Mouse (Mus musculus) intestine, embryonic 16.5 days (tissue): ENCODE results near the gene Fam174b. TPM values are rescaled to one million over a fixed set of nuclear protein-coding genes. Genes with fewer than 3 reads are reported as not detected.
A peak's percentile ranks its signal among the peaks of the same experiment; 100 is the strongest.

ENCODE experiments used
- ATAC-seq: fragments of 200-750 bp; cut with Nextera tagmentation; 2 replicates; pipeline ENCODE4 v1.8.0; 2017; ENCODE audit warnings: moderate TSS enrichment, moderate library complexity
- H3K27ac ChIP-seq: fragments of 300-500 bp; sonication (generic); 2 replicates; pipeline ENCODE4 v1.5.1; 2014; ENCODE audit warnings: mild to moderate bottlenecking, low read length
- H3K27me3 ChIP-seq: fragments of 300-500 bp; sonication (generic); replicated peaks from 2 replicates; pipeline ENCODE4 v1.6.1; 2014; ENCODE audit warnings: low read length, control low read depth, mixed read lengths; ENCODE audit not compliant: control insufficient read depth, insufficient read depth
- H3K36me3 ChIP-seq: fragments of 300-500 bp; sonication (generic); 2 replicates; pipeline ENCODE4 v1.6.1; 2014; ENCODE audit warnings: low read length, control low read depth; ENCODE audit not compliant: control insufficient read depth, insufficient read depth
- H3K4me1 ChIP-seq: fragments of 300-500 bp; sonication (generic); 2 replicates; pipeline ENCODE4 v1.6.1; 2014; ENCODE audit warnings: low read length, control low read depth, mixed read lengths; ENCODE audit not compliant: control insufficient read depth, insufficient read depth
- H3K4me2 ChIP-seq: fragments of 300-500 bp; sonication (generic); 2 replicates; pipeline ENCODE4 v1.6.1; 2014; ENCODE audit warnings: low read depth, low read length, control low read depth
- H3K4me3 ChIP-seq: fragments of 300-500 bp; sonication (generic); 2 replicates; pipeline ENCODE4 v1.5.1; 2014; ENCODE audit warnings: mild to moderate bottlenecking, low read length
- H3K9ac ChIP-seq: fragments of 300-500 bp; sonication (generic); 2 replicates; pipeline ENCODE4 v1.6.1; 2014; ENCODE audit warnings: low read depth, low read length
- H3K9me3 ChIP-seq: fragments of 300-500 bp; sonication (generic); 2 replicates; pipeline ENCODE4 v1.6.1; 2016; ENCODE audit warnings: low read length, control low read depth; ENCODE audit not compliant: control insufficient read depth
- WGBS: fragments of 180-500 bp; shearing (Covaris S2); extraction: QIAGEN DNeasy Blood & Tissue Kit; methylation state at CpG from one replicate; pipeline ENCODE4 v1.1.7; 2014; 5-methylcytosine and 5-hydroxymethylcytosine counted together
- polyA plus RNA-seq: library from polyadenylated mRNA; unstranded; fragments of >200 nt; fragmentation: Nextera tagmentation; extraction: Ambion mirVana; gene quantifications from 2 replicates; pipeline ENCODE4 v1.2.1, GENCODE M21; 2015

Gene Fam174b
- polyA plus RNA-seq, 1 experiment from 2014 or later: 32.7 TPM

DNA sequence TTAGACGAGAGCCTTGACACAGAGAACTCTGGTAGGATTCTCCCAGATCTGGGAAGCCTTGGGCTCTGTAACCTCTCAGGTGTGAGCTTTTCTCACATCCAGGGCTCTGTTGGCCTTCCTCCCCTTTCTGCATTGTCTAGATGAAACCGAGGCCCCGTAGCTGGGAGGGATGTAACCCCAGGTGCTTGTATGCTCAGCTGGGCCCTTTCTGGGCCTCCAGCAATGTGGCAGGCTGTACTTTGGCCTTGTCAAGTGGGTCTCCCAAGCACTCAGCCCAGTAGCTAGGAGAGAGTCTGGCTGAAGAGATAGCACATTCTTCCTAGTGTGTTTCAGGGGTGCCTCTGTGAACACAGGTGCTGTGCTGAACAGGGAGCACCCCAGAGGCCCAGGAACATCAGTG lies 7.4 kb downstream of the Fam174b start:
- 54% methylated on average over 3 of the region's 3 CpGs for WGBS
- Histone ChIP-seq H3K4me1 (peaks cover 17% of the 10 kb centered on the region), H3K9me3 (no peaks in the 10 kb centered on the region), H3K4me2 (no peak overlapping the region), H3K4me3 (no peak overlapping the region), H3K9ac (0 out of 2 replicates have a peak overlapping the region, but pooled peaks have one; percentile 14), H3K27ac (peak overlapping the region; percentile 71), H3K36me3 (no peaks in the 10 kb centered on the region), H3K27me3 (no peaks in the 10 kb centered on the region)
- peak; percentile 92 for ATAC-seq

DNA sequence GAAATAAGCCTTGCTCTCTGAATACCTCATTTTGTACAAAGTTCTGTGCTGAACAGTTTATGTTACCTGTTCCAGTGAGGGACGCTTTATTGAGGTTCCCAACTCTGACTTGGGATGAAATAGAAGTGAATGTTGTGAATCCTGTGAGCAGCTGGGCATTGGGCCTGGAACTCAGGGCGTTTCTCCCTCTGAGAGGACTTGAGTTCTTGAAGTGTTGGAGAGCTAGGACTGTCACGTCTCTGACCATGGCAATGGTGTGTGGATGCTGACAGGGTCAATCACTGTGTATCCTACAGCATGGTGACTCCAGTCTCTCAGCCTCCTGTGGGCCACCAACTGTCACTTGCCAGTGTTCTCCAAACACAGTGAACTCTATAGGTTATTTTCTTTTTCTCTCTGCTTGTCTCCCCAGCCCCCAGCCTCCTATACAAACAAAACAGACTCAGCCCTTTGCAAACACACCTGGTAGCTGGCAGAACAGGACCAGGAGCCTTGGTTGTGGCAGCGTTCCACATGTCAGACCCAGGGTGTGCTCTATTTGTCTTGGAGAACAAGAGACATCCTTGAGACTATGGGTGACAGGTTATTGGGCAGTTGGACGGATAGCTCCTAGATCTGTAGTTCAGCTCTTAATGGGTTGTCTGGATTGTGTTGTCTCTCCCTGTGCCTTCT lies 8.5 kb downstream of the Fam174b start:
- no peak overlapping the region for H3K4me2 ChIP-seq
- no peak overlapping the region for H3K9ac ChIP-seq
- H3K4me3 ChIP-seq: no peak overlapping the region
- 71% methylated on average over 5 of the region's 5 CpGs for WGBS
- no peaks in the 10 kb centered on the region for H3K27me3 ChIP-seq
- H3K27ac ChIP-seq: peak overlapping the region; percentile 40; the same call in 1 of the 2 replicates
- no peaks in the 10 kb centered on the region for H3K9me3 ChIP-seq
- ATAC-seq: peak; percentile 31
- H3K36me3 ChIP-seq: no peaks in the 10 kb centered on the region
- H3K4me1 ChIP-seq: peaks cover 17% of the 10 kb centered on the region

DNA sequence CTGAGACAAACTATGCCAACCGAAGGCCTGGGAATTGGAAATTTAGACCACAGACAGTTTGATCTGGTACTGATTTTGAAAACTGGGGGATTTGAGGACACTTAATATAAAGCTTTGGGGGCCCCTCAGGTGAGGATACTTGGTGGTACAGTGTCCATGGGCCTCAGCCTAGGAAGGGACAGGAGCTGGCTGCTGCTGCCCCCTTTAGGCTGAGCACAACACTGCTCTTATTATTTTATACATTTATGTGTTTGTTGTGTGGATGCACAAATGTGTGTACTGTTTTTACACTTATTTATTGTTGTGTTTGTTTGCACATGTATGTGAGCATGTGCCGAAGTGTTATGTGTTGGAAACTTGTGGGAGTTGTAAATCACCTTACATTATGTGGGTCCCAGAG lies 9.2 kb downstream of the Fam174b start:
- H3K4me2 ChIP-seq: no peak overlapping the region
- no peak overlapping the region for H3K4me3 ChIP-seq
- no peak overlapping the region for H3K9ac ChIP-seq
- H3K36me3 ChIP-seq: no peaks in the 10 kb centered on the region
- ATAC-seq: no peak
- WGBS: 92% methylated on average over 2 of the region's 2 CpGs
- H3K27ac ChIP-seq: peak overlapping the region; percentile 47
- no peaks in the 10 kb centered on the region for H3K27me3 ChIP-seq
- peaks cover 17% of the 10 kb centered on the region for H3K4me1 ChIP-seq
- no peaks in the 10 kb centered on the region for H3K9me3 ChIP-seq

DNA sequence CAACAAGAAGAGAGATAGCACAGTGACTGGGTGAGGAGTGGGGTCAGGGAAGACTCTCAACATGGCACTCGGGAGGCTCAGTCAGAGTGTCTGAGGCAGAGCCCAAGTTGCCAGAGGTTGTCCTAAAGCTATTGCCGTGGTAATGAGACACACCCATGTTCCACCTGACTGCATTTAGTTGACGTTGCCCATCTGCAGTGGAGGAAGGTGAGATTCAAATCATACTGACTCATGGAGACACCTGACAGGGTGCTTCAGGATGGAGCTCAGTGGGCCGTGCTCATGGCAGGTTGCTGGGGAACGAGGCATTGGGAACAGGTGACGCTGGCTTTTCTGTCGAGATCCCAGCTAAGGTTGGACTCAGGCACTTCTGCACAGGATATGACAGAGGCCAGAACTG lies 9.9 kb downstream of the Fam174b start:
- Histone ChIP-seq H3K9me3 (no peaks in the 10 kb centered on the region), H3K27me3 (no peaks in the 10 kb centered on the region), H3K4me2 (no peak overlapping the region), H3K4me3 (no peak overlapping the region), H3K27ac (peak overlapping the region; percentile 8; the same call in 1 of the 2 replicates), H3K4me1 (peaks cover 17% of the 10 kb centered on the region), H3K36me3 (no peaks in the 10 kb centered on the region), H3K9ac (no peak overlapping the region)
- WGBS: 73% methylated on average over 7 of the region's 7 CpGs
- 0 out of 2 replicates have a peak, but pooled peaks have one; percentile 24 for ATAC-seq

DNA sequence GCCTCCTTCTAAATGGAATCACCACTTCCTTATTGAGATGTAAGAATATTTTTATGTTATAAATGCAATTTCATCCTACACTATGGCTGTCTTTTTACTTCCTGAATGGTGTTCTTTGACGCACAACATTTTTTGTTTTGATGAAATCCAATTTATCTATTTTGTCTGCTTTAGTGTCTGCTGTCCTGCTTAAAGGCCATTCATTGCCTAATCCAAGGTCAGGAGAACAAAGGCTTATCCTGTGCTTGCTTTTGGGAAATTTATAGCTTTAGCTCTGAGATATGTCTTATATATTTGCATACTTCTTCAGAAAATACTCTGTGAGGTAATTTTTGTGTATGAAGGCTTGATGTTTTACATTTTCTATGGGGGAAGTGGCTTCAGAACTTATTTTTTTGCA lies 13.5 kb downstream of the Fam174b start:
- Histone ChIP-seq H3K27ac (no peak overlapping the region), H3K4me3 (no peak overlapping the region), H3K9me3 (no peaks in the 10 kb centered on the region), H3K4me1 (peaks cover 12% of the 10 kb centered on the region), H3K9ac (no peak overlapping the region), H3K27me3 (no peaks in the 10 kb centered on the region), H3K4me2 (no peak overlapping the region), H3K36me3 (no peaks in the 10 kb centered on the region)
- 69% methylated on average over 1 of the region's 1 CpGs for WGBS
- no peak for ATAC-seq

DNA sequence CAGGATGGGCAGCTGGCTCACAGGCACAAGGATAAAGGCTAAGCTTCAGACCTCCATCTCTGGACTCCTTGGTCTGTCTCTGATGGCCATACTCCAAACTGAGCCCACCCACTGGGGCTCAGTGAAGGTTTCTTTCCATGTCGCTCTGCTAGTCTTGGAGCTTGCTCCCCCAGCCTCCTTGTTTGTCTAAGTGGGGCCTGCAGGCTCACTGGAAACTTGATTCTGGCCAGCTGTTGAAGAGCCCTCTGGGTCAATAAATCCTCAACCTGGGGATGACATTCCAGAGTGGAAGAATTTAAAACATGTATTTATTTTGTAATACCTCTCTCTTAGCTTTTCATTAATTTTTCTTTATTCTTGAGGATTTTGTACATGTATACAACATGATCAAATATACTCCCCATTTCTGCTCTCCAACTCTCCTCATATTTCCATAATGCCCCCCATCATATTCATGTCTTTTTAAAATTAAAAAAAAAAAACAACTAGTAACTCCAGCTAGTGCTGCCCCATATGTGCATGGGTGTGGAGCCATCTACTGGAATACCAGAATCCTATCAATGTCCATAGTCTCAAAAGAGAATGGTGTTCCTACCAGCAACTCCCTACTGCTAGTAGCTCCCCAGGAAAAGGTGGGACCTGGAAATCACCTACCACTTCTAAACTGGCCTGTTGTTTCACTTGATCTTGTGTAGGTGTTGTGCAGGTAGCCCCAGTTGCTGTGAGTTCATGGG lies 15.4 kb downstream of the Fam174b start:
- ATAC-seq: no peak

DNA sequence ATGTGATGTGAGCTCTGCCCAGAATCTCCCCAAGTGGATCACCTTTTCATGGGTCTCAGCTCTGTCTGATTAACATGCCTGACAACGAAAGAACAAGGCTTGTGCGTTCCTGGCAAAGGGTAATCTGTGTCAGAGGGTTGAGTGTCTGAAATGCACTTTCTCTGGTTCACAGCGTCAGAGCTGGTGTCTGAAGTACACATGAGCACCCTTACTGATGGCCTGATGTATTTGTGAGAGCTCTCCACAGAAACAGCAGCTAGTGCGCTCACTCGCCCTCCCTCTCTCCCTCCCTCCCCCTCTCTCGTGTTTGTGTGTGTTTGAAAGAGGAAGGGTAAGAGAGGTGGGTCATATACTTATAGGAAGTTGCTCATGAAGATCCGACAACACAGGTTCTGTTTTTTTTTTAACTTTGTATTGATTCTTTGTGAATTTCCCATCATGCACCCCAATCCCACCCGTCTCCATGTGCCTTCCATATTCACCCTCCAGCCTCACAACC lies 21.6 kb downstream of the Fam174b start:
- H3K36me3 ChIP-seq: no peaks in the 10 kb centered on the region
- no peak overlapping the region for H3K9ac ChIP-seq
- no peaks in the 10 kb centered on the region for H3K27me3 ChIP-seq
- no peaks in the 10 kb centered on the region for H3K4me1 ChIP-seq
- no peak overlapping the region for H3K4me3 ChIP-seq
- H3K4me2 ChIP-seq: no peak overlapping the region
- 76% methylated on average over 8 of the region's 8 CpGs for WGBS
- no peak for ATAC-seq
- H3K9me3 ChIP-seq: peaks cover 2% of the 10 kb centered on the region; the same call in 1 of the 2 replicates
- no peak overlapping the region for H3K27ac ChIP-seq

More for the DNA sequence above, 15.4 kb downstream of the Fam174b start:
- Histone ChIP-seq H3K4me3 (no peak overlapping the region), H3K36me3 (no peaks in the 10 kb centered on the region), H3K9me3 (no peaks in the 10 kb centered on the region), H3K27ac (no peak overlapping the region), H3K4me1 (peaks cover 6% of the 10 kb centered on the region; the same call in 1 of the 2 replicates), H3K27me3 (no peaks in the 10 kb centered on the region), H3K9ac (no peak overlapping the region), H3K4me2 (no peak overlapping the region)
- WGBS: 50% methylated on average over 1 of the region's 1 CpGs

DNA sequence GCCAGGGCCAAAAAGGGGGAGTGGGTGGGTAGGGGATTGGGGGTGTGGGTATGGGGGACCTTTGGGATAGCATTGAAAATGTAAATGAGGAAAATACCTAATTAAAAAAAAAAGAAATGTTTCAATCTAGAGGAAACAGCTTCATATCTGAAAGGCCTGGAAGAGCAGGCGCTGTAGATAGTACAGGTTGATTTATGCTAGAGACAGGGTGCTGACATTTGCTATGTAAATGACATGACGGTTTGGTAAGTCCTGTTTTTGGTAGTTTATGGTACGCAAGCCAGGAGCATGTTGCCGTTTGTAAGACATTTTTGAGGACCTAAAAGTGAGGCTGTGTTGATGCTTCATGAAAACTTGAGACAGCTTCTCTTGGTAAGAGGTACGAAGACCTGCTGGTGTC lies 24.6 kb downstream of the Fam174b start:
- ATAC-seq: no peak
- Histone ChIP-seq H3K27ac (no peak overlapping the region), H3K36me3 (no peaks in the 10 kb centered on the region), H3K27me3 (no peaks in the 10 kb centered on the region), H3K4me1 (no peaks in the 10 kb centered on the region), H3K4me3 (no peak overlapping the region), H3K4me2 (no peak overlapping the region), H3K9me3 (peaks cover 2% of the 10 kb centered on the region; the same call in 1 of the 2 replicates), H3K9ac (no peak overlapping the region)
- WGBS: 83% methylated on average over 5 of the region's 5 CpGs

DNA sequence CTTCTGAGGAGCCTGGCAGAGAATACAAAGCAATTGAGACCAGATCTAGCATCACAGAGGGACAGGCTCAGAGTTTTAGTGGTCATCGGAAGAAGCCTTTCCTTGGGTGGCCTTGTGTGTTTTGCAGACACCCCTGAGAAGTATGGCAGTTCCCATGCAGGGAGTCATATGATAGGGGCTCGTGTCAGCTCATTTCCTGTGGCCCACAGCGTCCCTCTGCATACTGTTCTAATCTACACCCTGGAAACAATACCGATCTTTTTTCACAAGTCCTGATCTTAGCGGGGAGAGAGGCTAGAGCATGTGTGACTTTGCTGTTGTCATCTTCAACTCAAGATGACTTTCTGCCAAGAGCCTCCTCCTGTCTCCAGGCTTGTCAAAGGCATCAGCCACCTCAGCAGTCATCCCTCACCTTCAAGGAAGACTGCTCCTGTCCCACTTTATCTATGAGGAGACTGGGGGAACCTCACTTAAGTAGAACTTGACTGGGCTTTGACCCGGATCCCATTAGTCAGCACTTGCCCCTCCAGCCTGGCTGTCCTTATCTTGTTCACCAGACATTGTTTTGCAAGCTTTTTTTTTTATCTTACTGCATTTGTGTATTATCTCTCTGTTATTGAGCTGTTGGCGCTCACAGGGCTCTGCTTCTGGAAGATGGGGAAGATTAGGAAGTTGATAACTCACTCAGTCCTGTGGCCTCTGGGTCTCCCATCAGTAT lies 25.2 kb downstream of the Fam174b start:
- H3K4me1 ChIP-seq: no peaks in the 10 kb centered on the region
- ATAC-seq: no peak; the same call in 1 of the 2 replicates
- peaks cover 2% of the 10 kb centered on the region; the same call in 1 of the 2 replicates for H3K9me3 ChIP-seq
- H3K27ac ChIP-seq: no peak overlapping the region
- no peak overlapping the region for H3K9ac ChIP-seq
- no peak overlapping the region for H3K4me2 ChIP-seq
- H3K36me3 ChIP-seq: 0 out of 2 replicates have a peak, but pooled peaks cover 3% of the 10 kb centered on the region
- no peak overlapping the region for H3K4me3 ChIP-seq
- H3K27me3 ChIP-seq: no peaks in the 10 kb centered on the region
- WGBS: 67% methylated on average over 7 of the region's 7 CpGs
